Mouse (Mus musculus): ENCODE results near the gene Nisch.

The Nisch gene

DNA sequence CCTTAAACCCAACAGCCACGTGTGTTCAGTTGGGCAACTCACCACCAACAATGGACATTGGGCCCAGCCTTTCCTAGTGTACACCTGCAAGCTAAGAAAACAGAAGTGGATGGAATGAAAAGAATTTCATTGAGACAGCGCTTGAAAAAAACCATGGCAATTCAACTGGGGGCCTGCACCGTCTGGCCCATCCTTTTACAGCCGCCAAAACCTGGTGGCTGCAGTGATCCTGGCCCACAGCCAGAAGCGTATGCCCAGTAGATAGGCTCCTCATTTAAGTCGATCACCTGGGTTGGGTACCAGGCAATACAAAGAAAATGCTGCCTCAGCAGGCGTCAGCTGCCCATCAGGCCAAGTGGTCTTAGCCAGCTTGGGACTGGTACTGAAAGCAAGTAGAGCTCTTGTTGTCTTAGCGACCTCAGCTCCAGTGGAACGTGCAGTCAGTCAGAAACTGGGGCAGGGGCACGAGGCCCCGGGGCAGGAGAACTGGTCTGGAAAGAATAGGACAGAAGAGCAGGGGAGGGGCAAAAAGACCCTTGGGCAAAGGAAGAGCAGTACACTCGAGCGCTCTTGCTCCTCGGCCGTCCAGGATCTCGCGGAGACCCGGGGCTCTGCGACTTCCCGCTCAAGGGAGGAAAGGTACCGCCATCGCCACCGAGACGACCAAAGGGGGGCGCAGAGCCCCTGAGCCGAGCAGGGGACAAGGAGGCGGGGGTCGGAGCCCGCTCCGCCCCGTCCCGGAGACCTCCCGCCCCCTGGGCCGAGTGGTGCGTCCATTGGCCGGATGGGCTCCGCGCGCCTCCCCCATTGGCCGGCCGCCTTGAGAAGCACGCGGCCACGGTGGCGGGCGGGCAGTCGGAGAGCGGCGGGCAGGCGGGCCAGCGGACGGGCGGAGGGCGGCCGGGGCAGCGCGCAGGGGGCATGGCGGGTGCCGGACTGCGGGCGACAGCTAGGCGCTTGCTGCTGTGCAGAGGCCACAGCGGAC, 86.2 kb downstream of the Nisch start, which contains the start of gene Nt5dc2:
Gene Nt5dc2 (plus strand): TSS at position 818 of the 985 bp plus-strand sequence.
- DNase-seq (ENCODE audit: low spot score in 2 of 2): peak; percentile 85 to 88

DNA sequence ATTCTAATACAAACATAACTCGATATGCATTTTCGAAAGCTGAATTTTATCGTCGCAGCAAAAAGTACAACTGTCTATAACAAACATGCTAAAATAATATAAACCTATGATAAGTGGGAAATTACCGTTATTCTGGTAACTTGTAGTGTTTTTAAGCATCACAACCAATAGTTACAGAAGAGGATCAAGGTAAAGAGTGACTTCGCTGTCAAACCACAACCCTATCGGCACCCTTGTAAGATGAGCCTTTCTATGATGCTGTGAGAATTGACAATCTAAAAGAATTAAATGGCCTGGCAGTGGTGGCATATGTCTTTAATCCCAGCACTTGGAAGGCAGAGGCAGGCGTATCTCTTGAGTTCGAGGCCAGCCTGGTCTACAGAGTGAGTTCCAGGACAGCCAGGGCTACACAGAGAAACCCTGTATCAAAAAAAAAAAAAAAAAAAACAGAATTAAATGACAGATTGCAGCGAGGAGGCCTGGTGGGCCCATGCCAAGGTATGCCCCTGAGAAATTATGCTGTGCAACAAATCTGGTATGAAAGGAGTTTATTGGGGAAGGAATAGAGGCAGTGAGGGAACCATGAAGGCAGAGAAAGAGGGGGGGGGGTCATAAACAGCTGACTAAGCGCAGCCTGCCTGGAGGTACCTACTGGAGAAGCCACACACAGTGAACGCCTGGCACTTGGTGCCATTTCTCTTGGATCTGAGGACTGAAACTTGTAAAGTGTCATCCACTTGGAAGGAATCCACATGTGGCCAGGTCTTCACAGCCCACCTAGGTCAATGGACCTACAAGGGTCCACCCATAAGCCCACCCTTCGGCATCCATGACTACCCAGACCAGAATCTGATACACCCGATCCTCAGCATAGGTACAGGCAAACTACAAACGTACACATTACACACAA, 87.2 kb downstream of the Nisch start:
- DNase-seq (ENCODE audit: low spot score in 2 of 2): no peak

DNA sequence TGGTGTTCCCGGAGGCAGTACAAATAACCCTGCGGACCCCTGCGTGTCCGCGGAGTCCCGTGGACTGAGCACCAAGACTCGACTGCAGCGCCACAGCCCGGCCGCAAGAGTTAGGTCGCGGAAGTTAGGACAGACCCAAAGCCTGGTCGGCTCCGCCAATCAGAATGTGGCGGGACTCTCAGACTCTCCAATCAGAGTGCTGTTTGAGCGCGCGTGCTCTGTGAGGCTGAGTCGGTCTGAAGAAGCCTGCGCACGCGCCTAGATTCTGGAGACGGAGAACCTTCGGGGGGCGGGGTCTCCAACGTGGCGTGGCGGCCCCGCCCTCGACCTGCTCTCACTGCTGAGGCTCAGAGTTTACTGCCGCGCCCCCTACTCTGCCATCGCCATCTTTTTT, 87.9 kb downstream of the Nisch start, which contains the start of gene Smim4:
Gene Smim4 (minus strand): TSS at position 131 of the 394 bp plus-strand sequence.
- peak; percentile 98 for DNase-seq (ENCODE audit: low spot score in 2 of 2)

DNA sequence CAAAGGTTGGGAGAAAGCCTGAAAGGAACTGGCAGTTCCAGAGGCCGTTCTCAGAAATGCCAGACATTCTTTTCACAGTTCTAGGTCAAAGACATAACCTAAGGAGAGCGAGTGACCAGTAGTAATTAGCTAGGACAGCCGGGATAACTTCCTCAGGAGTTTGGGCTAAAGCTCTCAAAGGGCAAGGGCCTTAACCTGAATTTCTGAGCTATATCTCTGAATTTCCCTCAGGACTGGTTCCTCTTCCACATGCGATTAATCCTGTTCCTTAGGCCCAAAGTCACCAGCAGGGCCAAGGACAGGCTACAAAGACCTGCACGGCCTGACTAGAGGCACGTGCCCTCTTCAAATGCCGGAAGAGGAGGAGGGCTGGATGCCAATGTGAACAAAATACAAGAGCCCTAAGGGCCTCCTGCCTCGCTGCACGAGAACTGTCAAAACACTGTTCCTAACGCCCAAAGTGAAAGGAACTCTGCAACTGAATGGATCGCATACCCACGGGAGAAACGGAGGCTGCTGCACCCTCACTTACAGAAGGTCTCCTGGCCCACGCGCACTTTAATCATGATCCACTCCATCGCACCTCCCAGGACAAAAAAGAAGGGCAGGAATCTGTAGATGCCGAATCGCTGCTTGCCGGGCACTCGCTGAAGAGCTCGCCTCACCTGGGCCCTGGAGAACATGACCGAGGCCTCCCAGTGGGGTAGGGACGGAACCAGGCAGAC, 88.5 kb downstream of the Nisch start:
- peak in 1 of 2 experiments; percentile 46 for DNase-seq (ENCODE audit: low spot score in 2 of 2)

DNA sequence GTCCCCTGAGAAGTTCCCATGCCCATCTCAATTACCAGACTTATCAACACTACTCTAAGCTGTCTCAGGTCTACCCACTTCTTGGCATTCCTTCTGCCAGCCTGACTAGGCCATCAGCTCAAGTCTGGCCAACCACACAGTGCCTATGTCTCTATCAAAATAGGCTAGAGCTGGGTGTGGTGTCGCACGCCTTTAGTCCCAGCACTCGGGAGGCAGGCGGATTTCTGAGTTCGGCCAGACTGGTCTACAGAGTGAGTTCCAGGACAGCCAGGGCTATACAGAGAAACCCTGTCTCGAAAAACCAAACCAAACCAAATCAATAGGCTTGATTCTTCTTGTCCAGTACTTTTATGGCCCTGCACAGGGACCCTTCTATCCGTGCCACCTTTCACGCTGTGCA, 89.9 kb downstream of the Nisch start:
- no peak for DNase-seq (ENCODE audit: low spot score in 2 of 2)

DNA sequence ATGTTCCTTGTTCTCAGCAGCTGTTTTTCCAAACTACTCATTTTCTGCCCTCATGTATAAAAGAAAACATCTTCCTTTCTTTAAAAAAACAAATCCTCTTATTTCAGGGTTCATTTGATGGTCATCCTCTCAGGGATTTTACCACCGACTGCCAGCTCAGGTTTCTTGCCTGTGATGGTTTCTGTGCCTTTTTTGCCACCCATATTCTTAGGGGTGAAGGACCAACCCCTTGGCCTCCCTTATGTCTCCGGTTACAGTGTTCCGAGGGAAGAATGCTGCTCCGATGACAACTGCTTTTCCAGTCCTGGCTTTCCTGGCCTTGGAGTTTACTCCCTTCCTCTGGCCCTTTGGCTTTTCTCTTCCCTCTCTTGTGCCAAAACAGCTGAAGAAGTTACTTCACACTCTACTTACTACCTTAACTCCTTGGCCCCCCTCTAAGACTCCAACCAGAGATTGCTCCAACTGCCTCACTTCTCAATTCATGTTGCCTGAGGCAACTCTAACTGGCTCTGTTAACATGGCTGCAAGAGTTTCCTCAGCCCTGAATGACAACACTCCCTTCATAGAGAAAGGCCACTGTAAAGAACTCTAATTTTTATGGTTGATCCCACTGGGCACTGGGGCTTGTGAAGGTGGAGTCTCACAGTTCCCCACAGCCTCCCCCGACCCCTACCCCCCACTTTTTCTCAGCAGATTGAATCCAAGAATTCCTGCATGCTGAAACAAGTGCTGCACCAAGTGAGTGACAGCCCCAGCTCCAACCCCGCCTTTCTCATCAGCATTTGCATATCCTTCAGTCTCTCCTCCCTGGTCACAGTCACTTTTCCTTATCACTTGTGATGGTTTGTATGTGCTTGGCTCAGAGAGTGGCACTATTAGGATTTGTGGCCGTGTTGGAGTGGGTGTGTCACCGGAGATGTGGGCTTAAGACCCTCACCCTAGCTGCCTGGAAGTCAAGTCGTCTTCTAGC, 91.4 kb downstream of the Nisch start:
- DNase-seq (ENCODE audit: low spot score in 2 of 2): peak in 1 of 2 experiments; percentile 2

Measured in thymus, postnatal 10 days (tissue).